Mouse (Mus musculus) ovary, adult 18-20 months (tissue): ENCODE measurements around the gene Gm9945.

Experiments
- DNase-seq: peaks from one replicate; pipeline ENCODE4 v3.0.0; 2022; ENCODE audit warnings: low spot score, mixed read lengths

The Gm9945 gene

GRCm38 (mm10) chr11:53461727-53462126 is 18.2 kb upstream of the Gm9945 start:
- no peak for DNase-seq

GRCm38 (mm10) chr11:53463551-53464424 is 16.2 kb upstream of the Gm9945 start:
- DNase-seq: no peak

DNA sequence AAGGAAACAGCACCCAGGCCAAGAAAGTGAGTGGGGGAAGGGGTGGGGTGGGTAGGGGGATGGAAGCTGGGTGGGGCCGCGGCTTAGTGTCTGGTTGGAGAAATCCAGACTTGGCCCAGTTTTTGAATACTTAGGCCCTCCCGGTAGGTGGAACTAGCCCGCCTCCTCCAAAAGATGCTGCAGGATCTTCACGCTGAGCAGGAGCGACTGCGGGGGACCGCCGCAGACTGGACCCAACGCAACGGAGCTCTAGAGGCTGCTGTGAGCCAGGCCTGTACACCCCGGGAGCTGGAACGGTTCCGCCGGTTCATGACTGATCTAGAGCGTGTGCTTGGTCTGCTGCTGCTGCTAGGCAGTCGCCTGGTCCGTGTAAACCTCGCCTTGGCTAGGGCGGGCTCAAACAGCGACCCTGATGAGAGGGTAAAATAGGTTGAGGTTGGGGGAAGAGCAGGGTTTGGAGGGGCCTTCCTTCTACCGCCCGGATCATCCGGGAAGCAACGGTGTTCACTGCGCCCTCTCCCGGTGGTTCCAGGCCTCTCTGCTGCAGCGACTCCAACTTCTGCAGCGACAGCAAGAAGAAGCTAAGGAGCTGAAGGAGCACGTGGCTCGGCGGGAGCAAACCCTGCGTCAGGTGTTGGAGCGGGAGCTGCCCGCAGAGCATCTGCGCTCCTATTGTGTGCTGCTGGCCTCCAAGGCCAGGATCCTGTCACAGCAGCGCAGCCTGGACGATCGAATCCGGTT is 13.6 kb upstream of the Gm9945 start:
- DNase-seq: peak; percentile 54

DNA sequence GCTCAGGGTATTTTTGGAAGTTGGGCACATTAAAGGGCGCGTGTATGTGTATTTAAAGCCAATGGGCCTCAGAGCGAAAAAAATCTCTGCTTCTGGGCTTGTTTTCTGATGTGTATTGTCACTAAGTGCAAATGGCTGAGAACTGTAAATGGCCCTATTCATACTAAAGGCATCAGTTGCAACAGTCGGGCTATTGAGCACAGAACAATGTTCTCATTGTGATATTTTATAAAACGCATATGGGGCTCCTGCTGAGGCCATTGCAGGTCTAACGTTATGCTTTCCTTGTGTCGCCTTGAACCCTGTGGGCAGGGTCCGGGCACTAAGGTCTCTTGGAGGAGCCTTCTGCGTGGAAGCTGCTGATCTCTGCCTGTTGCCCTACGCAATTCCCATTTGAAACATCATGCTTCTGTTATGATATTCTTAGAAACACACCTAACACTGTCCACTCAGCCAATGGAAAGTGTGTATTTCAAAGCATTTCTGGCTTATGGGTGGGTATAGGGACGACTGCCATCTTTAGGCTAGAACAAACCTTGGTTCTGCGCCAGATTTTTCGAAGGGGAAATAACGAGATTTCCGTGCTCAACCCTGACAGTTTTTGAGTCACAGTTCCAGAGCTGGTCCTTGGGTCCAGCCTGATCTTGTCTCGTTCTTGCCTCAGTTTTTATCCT is 10.5 kb upstream of the Gm9945 start:
- no peak for DNase-seq

DNA sequence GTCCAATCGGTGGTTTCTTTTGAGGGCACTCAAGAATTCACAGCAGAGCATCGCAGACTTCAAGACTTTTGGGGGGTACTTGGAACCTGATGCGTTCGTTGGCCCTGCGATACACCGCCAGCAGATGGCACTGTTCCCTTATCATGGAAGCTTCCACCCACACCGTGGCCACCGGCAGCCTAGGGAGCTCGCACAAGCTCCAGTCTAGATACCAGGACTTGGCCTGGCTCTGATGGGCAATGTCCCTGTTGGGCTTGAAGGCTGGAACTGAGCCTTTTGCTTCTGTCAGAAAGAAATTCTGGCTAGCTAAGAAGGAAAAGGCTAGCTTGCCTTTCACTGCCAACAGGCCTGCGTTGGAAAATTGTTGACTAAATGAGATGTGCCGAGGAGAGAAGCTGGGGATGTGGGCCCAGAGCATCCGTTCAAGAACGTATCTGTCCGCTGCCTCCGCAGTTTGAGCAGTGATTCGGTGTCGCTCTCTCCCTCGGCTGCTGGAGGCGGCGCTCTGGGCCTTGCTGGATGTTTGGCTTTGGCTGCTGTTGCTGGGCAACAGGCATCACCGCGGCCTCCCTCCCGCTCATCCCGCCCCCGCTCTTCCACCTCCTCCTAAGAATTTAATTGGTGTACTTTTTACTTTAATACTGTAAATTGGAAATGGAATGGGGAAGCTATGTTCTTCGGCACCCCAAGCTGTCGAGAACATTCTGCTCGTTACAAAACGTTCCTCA is 9.8 kb upstream of the Gm9945 start, which contains the start of gene Gm9837:
Gene Gm9837 (minus strand): TSS at position 512 of the 728 bp plus-strand sequence.
- peak; percentile 72 for DNase-seq

GRCm38 (mm10) chr11:53472709-53473108 is 7.3 kb upstream of the Gm9945 start:
- DNase-seq: no peak

DNA sequence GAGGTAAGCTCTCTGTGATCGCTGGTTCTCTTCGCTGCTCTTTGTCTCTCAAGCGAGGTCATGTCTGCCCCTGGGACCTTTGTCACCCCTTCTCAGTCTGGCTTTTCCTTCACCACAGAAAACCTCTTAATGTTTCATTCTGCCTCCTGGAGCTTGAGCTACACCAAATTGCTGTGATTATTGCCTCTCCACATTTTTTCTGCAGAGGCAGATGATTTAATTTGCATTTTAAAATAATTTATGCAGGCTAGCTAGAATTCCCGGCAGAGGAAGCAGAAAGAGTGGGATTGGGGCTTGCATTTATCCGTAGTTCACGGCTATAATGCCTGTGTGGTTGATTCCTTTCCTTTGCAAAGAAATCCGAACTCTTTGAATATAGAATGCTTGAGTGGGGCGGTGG is 4.3 kb upstream of the Gm9945 start:
- DNase-seq: no peak

- no peak for DNase-seq
These were observed 2.1 kb upstream of the Gm9945 start for GRCm38 (mm10) chr11:53477833-53478232.

- no peak for DNase-seq
These were observed 1.4 kb upstream of the Gm9945 start for GRCm38 (mm10) chr11:53478383-53479170.

- no peak for DNase-seq
These were observed 689 bp upstream of the Gm9945 start for GRCm38 (mm10) chr11:53479171-53479782.

- DNase-seq: no peak
These were observed 1.2 kb downstream of the Gm9945 start for GRCm38 (mm10) chr11:53481088-53481730.

DNA sequence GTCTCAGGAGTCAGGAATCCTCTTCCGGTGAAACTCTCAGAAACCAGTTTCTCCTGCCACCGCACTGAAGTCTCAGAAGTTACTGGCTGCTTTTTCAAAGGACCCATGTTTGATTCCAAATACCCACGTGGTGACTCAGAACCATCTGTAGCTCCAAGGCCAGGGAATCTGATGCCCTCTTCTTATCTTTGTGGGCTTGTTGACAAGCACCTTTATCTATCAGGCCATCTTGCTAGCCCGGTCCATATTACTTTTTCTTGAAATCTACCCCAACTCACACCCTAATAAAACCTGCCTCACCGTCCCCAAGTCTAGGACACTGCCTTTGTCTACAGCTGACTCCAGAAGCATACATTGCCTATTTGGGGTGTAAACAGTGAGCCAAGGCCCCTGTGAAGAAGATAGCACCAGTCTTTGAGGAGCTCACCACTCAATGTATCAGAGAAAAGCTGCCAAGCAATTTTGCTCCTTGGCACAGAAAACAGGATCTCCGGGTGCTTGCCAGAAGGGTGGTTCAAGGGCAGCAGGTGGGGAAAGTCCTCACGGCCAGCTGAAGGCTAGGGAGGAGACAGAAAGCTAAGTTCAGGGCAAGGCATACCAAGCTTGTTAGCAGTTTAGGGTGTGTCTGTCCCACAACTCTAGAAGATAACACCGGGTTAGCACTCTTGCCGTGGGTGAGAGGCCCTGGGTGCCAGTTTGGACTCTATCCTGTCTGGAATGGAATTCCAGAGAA is 3.4 kb downstream of the Gm9945 start:
- peak; percentile 67 for DNase-seq

DNA sequence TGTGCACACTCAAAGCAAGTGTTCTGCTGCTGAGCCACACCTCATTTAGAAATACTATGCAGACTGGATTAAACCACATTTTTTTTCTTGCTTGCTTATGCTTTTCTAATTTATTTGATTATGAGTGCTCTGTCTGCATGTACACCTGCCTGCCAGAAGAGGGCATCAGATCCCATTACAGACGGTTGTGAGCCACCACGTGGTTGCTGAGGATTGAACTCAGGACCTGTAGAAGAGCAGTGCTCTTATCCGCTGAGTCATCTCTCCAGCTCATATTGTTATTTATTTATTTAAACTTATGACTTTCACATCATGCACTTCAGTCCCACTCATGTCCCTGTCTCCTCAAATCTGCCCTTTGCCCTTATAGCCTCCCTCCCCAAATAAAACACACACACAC is 5.8 kb downstream of the Gm9945 start:
- DNase-seq: no peak

DNA sequence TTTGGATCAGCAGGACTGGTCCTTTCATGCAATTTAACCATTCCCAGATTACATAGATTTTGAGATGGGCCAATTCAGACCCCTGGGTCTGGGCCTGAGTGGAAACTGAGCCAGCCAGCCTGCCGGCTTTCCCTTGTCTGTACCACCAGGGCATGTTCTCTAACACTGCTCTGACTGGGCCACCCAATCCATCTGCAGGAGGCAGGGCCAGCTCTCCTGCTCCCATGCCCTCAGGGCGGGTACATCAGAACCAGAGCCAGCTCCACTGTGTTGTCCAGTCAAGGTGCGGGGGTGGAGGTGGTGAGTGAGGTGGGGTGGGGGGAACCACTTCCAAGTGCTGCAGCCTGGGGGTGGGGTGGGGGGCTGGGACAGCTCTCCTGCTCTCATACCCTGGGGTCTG is 6.4 kb downstream of the Gm9945 start:
- DNase-seq: no peak

- DNase-seq: no peak
These were observed 7.0 kb downstream of the Gm9945 start for GRCm38 (mm10) chr11:53486822-53487594.

DNA sequence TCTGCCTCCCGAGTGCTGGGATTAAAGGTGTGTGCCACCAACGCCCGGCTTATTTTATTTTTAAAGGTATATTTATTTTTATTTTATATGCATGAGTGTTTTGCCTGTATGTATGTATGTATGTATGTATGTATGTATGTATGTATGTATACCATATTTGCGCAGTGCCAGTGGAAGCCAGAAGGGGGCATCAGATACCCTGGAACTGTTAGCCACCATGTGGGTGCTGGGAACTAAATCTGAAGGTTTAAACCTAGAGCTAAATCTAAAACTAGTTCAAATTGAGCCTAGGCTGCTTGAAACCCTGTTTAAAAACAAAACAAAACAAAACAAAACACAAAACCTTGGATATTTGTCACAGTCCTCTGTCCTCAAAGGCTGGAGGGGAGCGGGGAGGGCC is 9.0 kb downstream of the Gm9945 start:
- DNase-seq: no peak

DNA sequence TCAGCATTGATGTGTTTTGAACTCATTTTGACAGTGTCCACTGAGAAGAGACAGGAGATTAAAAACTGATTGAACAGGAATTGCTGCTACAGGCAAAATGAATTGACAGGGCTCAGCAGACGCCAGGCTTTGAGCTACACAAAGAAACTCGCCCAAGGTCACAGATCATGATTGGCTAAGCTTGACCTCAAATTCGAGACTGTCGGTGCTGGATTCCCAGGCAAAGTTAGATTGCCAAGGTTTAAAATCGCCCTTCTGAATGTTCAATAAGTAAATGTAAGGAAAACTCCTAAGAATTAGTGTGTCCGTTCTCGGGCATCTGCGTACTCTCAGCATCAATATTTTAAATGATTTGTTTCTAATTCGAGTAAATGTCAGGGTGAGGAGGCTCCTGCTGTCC is 9.5 kb downstream of the Gm9945 start:
- no peak for DNase-seq

- no peak for DNase-seq
These were observed 12.0 kb downstream of the Gm9945 start for GRCm38 (mm10) chr11:53491954-53492401.
